Mouse (Mus musculus): ENCODE results near the gene Tst. TPM values are rescaled to one million over a fixed set of nuclear protein-coding genes. Genes with fewer than 3 reads are reported as not detected.

The Tst gene
- polyA plus RNA-seq (2014; fragmentation: Nextera tagmentation; extraction: Ambion mirVana) = 6.1 and 8.3 TPM in 2 replicates

- Histone ChIP-seq H3K4me1 (ENCODE audit: control insufficient read depth, insufficient read depth, low read length) (peaks cover 28% of the 10 kb centered on the region), H3K36me3 (ENCODE audit: control insufficient read depth, insufficient read depth, low read length) (no peaks in the 10 kb centered on the region), H3K4me2 (peak within 1 kb of the TSS; percentile 95), H3K4me3 (ENCODE audit: low read depth, low read length) (peak within 1 kb of the TSS; percentile 65), H3K27me3 (ENCODE audit: control insufficient read depth, insufficient read depth, low read length) (peaks cover 19% of the 10 kb centered on the region), H3K27ac (ENCODE audit: low read depth, low read length) (peak within 1 kb of the TSS; percentile 84), H3K9ac (ENCODE audit: low read length) (peak within 1 kb of the TSS; percentile 83), H3K9me3 (ENCODE audit: control insufficient read depth, low read length) (no peaks in the 10 kb centered on the region)
- 1% methylated on average over 34 of the region's 34 CpGs for WGBS
- ATAC-seq (ENCODE audit: low FRiP score) (peak; percentile 70), DNase-seq (ENCODE audit: low spot score, missing footprints) (peak; percentile 96)
These were observed at the start of gene Tst for GRCm38 (mm10) chr15:78405517-78406211. Tst (minus strand) TSS chr15:78405907.

- Histone ChIP-seq H3K36me3 (ENCODE audit: control insufficient read depth, insufficient read depth, low read length) (no peaks in the 10 kb centered on the region), H3K27ac (ENCODE audit: low read depth, low read length) (no peak overlapping the region)
- 86% methylated on average over 4 of the region's 4 CpGs for WGBS
These were observed 49.5 kb upstream of the Tst start for GRCm38 (mm10) chr15:78455168-78455567.

DNA sequence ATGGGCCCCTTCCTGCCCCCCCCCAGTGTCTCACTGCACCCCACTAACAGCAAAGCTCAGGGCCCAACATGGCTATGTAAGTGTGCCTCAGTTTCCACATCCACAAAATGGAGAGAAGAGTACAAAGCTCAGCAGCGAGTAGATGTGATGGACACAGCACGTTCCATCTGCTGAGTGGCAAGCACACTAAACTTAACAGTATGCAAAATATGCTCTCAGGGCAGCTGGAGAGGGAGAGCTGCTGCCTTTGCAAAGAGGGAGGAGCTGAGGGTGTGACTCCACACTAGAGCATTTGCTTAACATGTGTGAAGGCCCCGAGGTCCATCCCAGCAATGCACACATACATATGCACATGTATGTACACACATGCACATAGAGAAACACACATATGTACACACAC is 47.2 kb upstream of the Tst start:
- Histone ChIP-seq H3K4me3 (ENCODE audit: low read depth, low read length) (no peak overlapping the region), H3K9ac (ENCODE audit: low read length) (no peak overlapping the region), H3K27ac (ENCODE audit: low read depth, low read length) (no peak overlapping the region), H3K36me3 (ENCODE audit: control insufficient read depth, insufficient read depth, low read length) (no peaks in the 10 kb centered on the region), H3K27me3 (ENCODE audit: control insufficient read depth, insufficient read depth, low read length) (no peaks in the 10 kb centered on the region), H3K4me2 (no peak overlapping the region), H3K4me1 (ENCODE audit: control insufficient read depth, insufficient read depth, low read length) (no peaks in the 10 kb centered on the region), H3K9me3 (ENCODE audit: control insufficient read depth, low read length) (no peaks in the 10 kb centered on the region)
- ATAC-seq (ENCODE audit: low FRiP score) (no peak), DNase-seq (ENCODE audit: low spot score, missing footprints) (peak; percentile 37)
- WGBS = 92% methylated on average over 3 of the region's 3 CpGs

More at GRCm38 (mm10) chr15:78455168-78455567, 49.5 kb upstream of the Tst start:
- H3K9ac ChIP-seq (ENCODE audit: low read length) = no peak overlapping the region
- H3K9me3 ChIP-seq (ENCODE audit: control insufficient read depth, low read length) = no peaks in the 10 kb centered on the region
- no peaks in the 10 kb centered on the region; the same call in 1 of the 2 replicates for H3K27me3 ChIP-seq (ENCODE audit: control insufficient read depth, insufficient read depth, low read length)
- DNase-seq (ENCODE audit: low spot score, missing footprints) = no peak
- no peak overlapping the region for H3K4me3 ChIP-seq (ENCODE audit: low read depth, low read length)
- ATAC-seq (ENCODE audit: low FRiP score) = no peak
- no peaks in the 10 kb centered on the region for H3K4me1 ChIP-seq (ENCODE audit: control insufficient read depth, insufficient read depth, low read length)
- H3K4me2 ChIP-seq = no peak overlapping the region

GRCm38 (mm10) chr15:78451201-78451600 is 45.5 kb upstream of the Tst start:
- 85% methylated on average over 2 of the region's 2 CpGs for WGBS
- Histone ChIP-seq H3K27ac (ENCODE audit: low read depth, low read length) (no peak overlapping the region), H3K4me3 (ENCODE audit: low read depth, low read length) (no peak overlapping the region), H3K9me3 (ENCODE audit: control insufficient read depth, low read length) (no peaks in the 10 kb centered on the region), H3K36me3 (ENCODE audit: control insufficient read depth, insufficient read depth, low read length) (no peaks in the 10 kb centered on the region), H3K9ac (ENCODE audit: low read length) (no peak overlapping the region), H3K27me3 (ENCODE audit: control insufficient read depth, insufficient read depth, low read length) (no peaks in the 10 kb centered on the region), H3K4me2 (no peak overlapping the region), H3K4me1 (ENCODE audit: control insufficient read depth, insufficient read depth, low read length) (peaks cover 4% of the 10 kb centered on the region)
- no peak for ATAC-seq (ENCODE audit: low FRiP score)
- DNase-seq (ENCODE audit: low spot score, missing footprints) = peak; percentile 19

DNA sequence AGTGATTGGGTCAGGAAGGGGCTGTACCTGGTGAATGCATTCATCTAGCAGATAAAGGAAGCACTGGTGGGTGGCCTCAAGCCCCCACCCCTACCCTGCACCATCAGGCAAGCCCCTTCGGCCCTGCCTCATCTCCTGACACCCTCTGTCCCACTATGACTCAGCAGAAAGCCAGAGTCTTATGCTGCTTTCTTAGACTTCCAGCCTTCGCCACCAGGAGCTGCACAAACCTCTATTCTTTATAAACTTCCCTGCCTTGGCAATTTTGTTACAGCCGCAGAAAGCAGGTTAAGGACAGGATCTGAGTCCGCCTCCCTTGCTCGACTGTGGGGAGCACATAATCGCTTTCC is 44.7 kb upstream of the Tst start:
- DNase-seq (ENCODE audit: low spot score, missing footprints) = no peak
- Histone ChIP-seq H3K36me3 (ENCODE audit: control insufficient read depth, insufficient read depth, low read length) (no peaks in the 10 kb centered on the region), H3K4me2 (no peak overlapping the region), H3K9ac (ENCODE audit: low read length) (no peak overlapping the region), H3K4me3 (ENCODE audit: low read depth, low read length) (no peak overlapping the region), H3K27me3 (ENCODE audit: control insufficient read depth, insufficient read depth, low read length) (no peaks in the 10 kb centered on the region), H3K27ac (ENCODE audit: low read depth, low read length) (no peak overlapping the region), H3K4me1 (ENCODE audit: control insufficient read depth, insufficient read depth, low read length) (peaks cover 4% of the 10 kb centered on the region), H3K9me3 (ENCODE audit: control insufficient read depth, low read length) (no peaks in the 10 kb centered on the region)
- no peak for ATAC-seq (ENCODE audit: low FRiP score)
- 80% methylated on average over 6 of the region's 6 CpGs for WGBS

DNA sequence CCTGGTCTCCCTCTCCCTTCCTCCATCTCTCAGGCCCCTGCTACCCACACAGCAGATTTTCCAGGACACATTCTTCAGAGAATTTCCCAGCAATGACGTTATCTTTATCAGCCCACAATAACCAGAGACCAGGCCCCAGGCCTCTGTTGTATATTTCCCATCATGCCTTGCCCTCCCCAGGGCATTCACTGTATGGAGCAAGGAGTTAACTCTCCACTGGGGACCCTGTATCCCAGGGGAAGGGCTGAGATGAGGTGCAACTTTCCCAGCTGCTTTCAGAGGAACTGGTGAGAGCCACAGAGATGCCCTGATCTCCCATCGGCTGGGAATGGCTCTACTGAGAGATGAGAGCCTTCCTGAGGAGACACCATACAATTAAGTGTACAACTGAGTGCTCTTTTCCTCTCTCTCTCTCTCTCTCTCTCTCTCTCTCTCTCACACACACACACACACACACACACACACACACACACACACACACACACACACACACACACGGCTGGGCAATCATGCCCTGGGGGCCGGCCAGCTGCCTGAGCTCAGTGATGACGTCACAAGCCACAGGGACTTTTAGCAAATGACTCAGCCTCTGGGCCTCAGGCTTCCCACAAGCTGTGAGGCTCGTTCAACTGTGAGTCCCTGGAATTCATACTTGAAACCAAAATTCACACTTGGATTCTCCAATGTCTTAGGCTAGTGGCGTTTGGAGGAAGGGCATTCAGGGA is 44.1 kb upstream of the Tst start:
- Histone ChIP-seq H3K27ac (ENCODE audit: low read depth, low read length) (no peak overlapping the region), H3K9ac (ENCODE audit: low read length) (0 out of 2 replicates have a peak overlapping the region, but pooled peaks have one; percentile 9), H3K9me3 (ENCODE audit: control insufficient read depth, low read length) (no peaks in the 10 kb centered on the region), H3K27me3 (ENCODE audit: control insufficient read depth, insufficient read depth, low read length) (no peaks in the 10 kb centered on the region), H3K4me2 (no peak overlapping the region), H3K36me3 (ENCODE audit: control insufficient read depth, insufficient read depth, low read length) (no peaks in the 10 kb centered on the region), H3K4me3 (ENCODE audit: low read depth, low read length) (no peak overlapping the region), H3K4me1 (ENCODE audit: control insufficient read depth, insufficient read depth, low read length) (peaks cover 4% of the 10 kb centered on the region)
- no peak for DNase-seq (ENCODE audit: low spot score, missing footprints)
- ATAC-seq (ENCODE audit: low FRiP score) = no peak
- 51% methylated on average over 7 of the region's 7 CpGs for WGBS

GRCm38 (mm10) chr15:78449131-78449530 is 43.4 kb upstream of the Tst start:
- no peaks in the 10 kb centered on the region for H3K9me3 ChIP-seq (ENCODE audit: control insufficient read depth, low read length)
- no peak overlapping the region for H3K9ac ChIP-seq (ENCODE audit: low read length)
- H3K27me3 ChIP-seq (ENCODE audit: control insufficient read depth, insufficient read depth, low read length) = no peaks in the 10 kb centered on the region
- 67% methylated on average over 6 of the region's 6 CpGs for WGBS
- no peak for ATAC-seq (ENCODE audit: low FRiP score)
- H3K36me3 ChIP-seq (ENCODE audit: control insufficient read depth, insufficient read depth, low read length) = no peaks in the 10 kb centered on the region
- H3K4me1 ChIP-seq (ENCODE audit: control insufficient read depth, insufficient read depth, low read length) = peaks cover 4% of the 10 kb centered on the region
- DNase-seq (ENCODE audit: low spot score, missing footprints) = no peak
- no peak overlapping the region for H3K4me2 ChIP-seq
- no peak overlapping the region for H3K4me3 ChIP-seq (ENCODE audit: low read depth, low read length)
- H3K27ac ChIP-seq (ENCODE audit: low read depth, low read length) = no peak overlapping the region

- H3K27me3 ChIP-seq (ENCODE audit: control insufficient read depth, insufficient read depth, low read length) = no peaks in the 10 kb centered on the region
- 2% methylated on average over 22 of the region's 22 CpGs for WGBS
- H3K9ac ChIP-seq (ENCODE audit: low read length) = peak overlapping the region; percentile 73
- H3K4me3 ChIP-seq (ENCODE audit: low read depth, low read length) = peak overlapping the region; percentile 19; the same call in 1 of the 2 replicates
- H3K27ac ChIP-seq (ENCODE audit: low read depth, low read length) = no peak overlapping the region; the same call in 1 of the 2 replicates
- ATAC-seq (ENCODE audit: low FRiP score) (peak; percentile 60), DNase-seq (ENCODE audit: low spot score, missing footprints) (peak; percentile 100)
- peaks cover 6% of the 10 kb centered on the region for H3K4me1 ChIP-seq (ENCODE audit: control insufficient read depth, insufficient read depth, low read length)
- H3K9me3 ChIP-seq (ENCODE audit: control insufficient read depth, low read length) = no peaks in the 10 kb centered on the region
- no peaks in the 10 kb centered on the region for H3K36me3 ChIP-seq (ENCODE audit: control insufficient read depth, insufficient read depth, low read length)
- peak overlapping the region; percentile 59 for H3K4me2 ChIP-seq
These were observed 42.2 kb upstream of the Tst start for GRCm38 (mm10) chr15:78447746-78448535.
